Mouse (Mus musculus) T-helper 2 cell (primary cell): Measurements from ENCODE around the gene Gm43738.

Experiments
- in situ Hi-C: fragments of 300-600 bp; cut with MboI, MseI; formaldehyde crosslinking; loops from one replicate; pipeline ENCODE4 v1.15.1; 2025; ENCODE audit warnings: high pct_unique_total_duplicates

Gene Gm43738

GRCm38 (mm10) chr3:89102495-89103290 is 1.8 kb upstream of the Gm43738 start:
- in situ Hi-C loops: no loop called here

GRCm38 (mm10) chr3:89101812-89102494 is 1.1 kb upstream of the Gm43738 start, which contains the start of gene Fdps:
Fdps (minus strand) TSS chr3:89101959.
- in situ Hi-C loops: no loop called here

GRCm38 (mm10) chr3:89101459-89101811 is 536 bp upstream of the Gm43738 start:
- in situ Hi-C loops: no loop called here

DNA sequence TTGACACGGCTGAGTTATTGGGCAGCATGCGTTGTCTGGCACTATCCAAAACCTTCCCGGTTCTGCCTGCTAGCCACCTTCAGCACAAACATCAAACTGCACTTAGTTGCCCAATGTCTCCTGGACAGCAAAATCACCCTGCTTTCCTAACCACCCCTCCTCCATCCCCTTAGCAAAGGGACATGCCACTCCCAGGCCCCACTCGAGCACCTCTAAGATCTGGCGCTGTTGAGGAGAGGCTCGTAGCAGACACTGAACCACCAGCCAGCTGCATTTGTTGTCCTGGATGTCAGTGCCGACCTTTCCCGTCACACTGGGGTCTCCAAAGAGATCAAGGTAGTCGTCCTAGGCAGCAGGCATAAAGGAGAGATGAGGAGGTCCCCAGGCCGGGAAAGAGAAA is 6.9 kb downstream of the Gm43738 start:
- in situ Hi-C loops: loop anchor here (5.0 kb wide), 1 partner anchor 58 kb away; no protein-coding TSS in a partner anchor

GRCm38 (mm10) chr3:89093175-89093574 is 7.7 kb downstream of the Gm43738 start, which contains the start of gene Rusc1:
Rusc1 (minus strand) TSS chr3:89093311.
- in situ Hi-C loops: loop anchor here (5.0 kb wide), 1 partner anchor 59 kb away; no protein-coding TSS in a partner anchor

DNA sequence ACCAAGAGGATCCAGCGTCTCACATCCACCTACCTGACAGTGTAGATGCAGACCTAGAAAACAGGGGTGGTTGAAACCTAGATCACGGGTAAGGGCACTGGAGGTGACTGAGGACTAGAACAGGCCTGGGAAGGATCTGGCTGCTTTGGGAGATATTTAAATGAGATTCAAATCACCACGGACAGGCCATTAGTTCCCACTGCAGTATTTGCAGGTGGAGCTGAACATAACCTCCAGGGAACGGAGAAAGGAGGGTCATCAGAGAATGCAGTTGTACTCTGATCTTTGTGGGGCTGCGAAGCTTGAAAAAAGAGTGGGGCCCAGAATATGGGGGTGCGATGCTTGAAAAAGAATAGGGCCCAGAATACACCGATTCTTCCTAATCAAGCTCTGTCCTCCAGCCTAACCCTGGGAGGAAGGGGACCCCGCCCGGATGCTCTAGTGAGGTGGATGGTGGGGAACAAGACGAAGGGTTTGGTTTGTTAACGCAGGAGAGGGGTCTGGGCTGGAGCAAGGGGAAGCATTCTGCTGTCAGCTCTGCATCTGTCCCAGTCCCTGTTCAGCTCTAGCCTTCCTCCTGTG is 8.3 kb downstream of the Gm43738 start:
- in situ Hi-C loops: loop anchor here (5.0 kb wide), 1 partner anchor 60 kb away; no protein-coding TSS in a partner anchor

GRCm38 (mm10) chr3:89091811-89092508 is 8.9 kb downstream of the Gm43738 start:
- in situ Hi-C loops: loop anchor here (5.0 kb wide), 1 partner anchor 60 kb away; no protein-coding TSS in a partner anchor

DNA sequence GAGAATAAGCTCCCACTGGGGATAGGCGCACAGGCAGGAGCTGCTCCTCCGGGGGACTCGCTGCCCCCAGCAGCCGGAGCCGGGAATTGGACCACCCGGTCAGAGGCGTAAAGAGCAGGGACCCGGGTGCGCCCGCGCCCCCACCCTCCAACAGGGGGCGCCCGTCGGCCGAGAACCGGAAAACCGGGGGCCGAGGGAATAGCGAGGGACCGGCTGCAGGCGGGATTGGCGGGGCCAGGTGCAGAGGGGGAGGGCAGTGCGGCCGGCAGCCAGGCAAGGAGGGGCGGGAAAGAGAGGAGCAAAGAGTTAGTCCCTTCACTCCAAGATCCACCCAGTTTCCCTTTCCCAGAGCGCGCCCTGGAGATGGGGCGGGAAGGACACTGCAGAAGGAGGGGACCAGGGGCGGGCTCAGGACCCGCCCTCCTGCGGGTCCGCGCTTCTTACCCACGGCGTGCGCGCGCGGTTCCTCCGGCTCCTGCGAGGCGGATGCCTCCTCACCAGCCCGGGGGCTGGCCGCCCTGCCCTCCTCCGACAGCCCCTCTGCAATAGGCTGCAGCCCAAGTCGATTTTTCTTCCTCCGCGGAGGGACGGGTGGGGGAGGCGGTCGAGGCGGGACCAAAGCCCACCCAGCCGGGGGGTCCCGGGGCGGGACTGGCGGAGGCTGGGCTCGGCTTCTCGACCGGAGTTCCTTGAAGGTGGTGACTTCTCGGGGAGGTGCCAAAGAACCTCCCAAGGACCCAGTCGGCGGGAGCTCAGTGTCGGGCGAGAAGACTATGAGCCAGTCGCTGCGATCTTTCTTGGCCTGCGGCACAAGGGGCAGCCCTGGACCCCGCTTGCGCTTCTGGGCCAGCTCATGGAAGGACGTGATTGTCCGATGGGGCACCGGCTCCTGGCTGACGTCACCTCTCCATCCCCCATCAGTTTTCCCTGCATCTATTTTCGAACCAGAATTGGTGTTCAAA is 9.9 kb downstream of the Gm43738 start:
- in situ Hi-C loops: loop anchor here (5.0 kb wide), 1 partner anchor 61 kb away; no protein-coding TSS in a partner anchor

- in situ Hi-C loops: loop anchor here (5.0 to 10.0 kb wide), 2 partner anchors 62 to 1155 kb away; partner anchors contain the start of genes Creb3l4 and Slc39a1
Measured at GRCm38 (mm10) chr3:89089882-89090591, 10.9 kb downstream of the Gm43738 start.

- in situ Hi-C loops: loop anchor here (10.0 kb wide), 1 partner anchor 1156 kb away; the partner anchor contains the start of genes Creb3l4 and Slc39a1
Measured at GRCm38 (mm10) chr3:89088974-89089373, 11.9 kb downstream of the Gm43738 start.

GRCm38 (mm10) chr3:89087338-89088110 is 13.4 kb downstream of the Gm43738 start:
- in situ Hi-C loops: loop anchor here (10.0 kb wide), 1 partner anchor 1157 kb away; the partner anchor contains the start of genes Creb3l4 and Slc39a1

DNA sequence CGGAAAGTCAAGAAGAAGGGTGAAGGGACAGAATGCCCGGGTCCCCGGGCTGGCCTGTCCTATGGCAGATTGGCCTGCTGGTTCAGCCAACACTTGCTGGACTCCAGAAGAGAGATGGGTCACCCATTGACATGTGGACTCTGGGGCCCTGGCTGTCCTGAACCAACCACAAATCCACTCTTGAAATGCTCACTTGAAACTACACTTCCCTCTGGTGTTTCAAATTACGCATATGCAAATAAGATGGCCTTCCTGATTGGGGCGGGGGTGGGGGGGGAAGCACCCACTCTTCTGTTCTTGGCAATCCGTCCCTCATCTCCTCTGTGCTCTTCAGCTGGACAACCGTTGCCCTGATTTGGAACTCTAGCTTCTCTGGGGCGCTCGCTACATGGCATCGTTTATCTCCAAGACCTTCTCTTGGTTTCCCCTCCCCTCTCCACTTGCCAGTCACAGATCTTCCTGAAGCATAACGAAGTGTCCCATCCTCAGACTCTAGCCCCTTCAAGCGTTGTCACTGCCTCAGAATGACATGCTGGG is 16.2 kb downstream of the Gm43738 start:
- in situ Hi-C loops: loop anchor here (10.0 kb wide), 1 partner anchor 1160 kb away; the partner anchor contains the start of genes Creb3l4 and Slc39a1

DNA sequence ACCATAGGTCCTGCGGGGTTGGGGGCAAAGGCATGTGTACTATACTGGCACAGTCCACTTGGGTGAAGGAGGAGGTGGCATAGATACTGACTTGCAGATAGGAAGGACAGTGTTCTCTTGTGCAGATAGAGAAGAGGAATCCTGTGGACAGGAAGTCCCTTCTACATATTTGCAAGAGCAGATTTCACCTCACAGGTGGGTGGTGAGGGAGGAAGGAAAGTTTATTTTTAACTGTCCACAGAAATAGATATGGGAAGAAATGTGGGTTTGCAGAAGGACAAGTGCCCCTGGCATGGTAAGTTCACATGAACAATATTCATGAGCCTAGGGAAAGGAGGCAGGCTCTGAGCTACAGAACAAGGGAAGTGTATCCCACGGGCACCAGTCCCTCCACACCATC is 16.8 kb downstream of the Gm43738 start:
- in situ Hi-C loops: loop anchor here (10.0 kb wide), 1 partner anchor 1161 kb away; the partner anchor contains the start of genes Creb3l4 and Slc39a1

DNA sequence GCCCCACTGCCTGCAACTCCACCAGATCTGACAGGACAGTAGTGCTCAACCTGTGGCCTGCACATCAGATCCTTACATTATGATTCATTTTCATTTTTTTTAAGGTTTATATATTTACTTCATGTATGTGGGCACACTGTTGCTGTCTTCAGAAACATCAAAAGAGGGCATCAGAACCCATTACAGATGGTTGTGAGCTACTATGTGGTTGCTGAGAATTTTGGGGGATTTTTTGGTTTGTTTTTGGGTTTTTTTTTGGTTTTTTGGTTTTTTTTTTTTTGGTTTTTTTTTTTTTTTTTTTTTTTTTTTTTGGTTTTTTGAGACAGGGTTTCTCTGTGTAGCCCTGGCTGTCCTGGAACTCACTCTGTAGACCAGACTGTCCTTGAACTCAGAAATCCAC is 18.6 kb downstream of the Gm43738 start:
- in situ Hi-C loops: loop anchor here (10.0 kb wide), 1 partner anchor 1163 kb away; the partner anchor contains the start of genes Creb3l4 and Slc39a1

GRCm38 (mm10) chr3:89077383-89077782 is 23.5 kb downstream of the Gm43738 start:
- in situ Hi-C loops: no loop called here

GRCm38 (mm10) chr3:89067265-89067664 is 33.6 kb downstream of the Gm43738 start:
- in situ Hi-C loops: loop anchor here (25.0 kb wide), 2 partner anchors 705 to 970 kb away; partner anchors contain the start of genes Bglap3 and Paqr6

DNA sequence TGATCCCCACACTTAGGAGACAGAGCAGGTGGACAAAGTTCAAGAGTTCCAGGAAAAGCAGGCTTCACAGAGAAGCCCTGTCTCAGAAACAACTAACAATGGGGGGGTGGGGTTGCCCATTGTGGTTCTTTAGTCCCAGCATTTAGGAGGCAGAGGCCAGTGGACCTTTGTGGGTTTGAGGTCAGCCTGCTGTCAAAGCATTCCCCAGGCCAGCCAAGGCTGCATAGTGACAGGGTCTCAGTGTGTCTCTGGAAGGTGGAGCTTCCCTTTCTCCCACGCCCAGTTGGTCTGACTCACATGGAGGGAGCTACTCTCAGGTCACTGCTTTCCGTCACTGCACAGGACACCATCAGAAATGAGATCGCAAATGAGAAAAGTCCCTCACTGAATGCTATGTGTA is 39.2 kb downstream of the Gm43738 start:
- in situ Hi-C loops: loop anchor here (25.0 kb wide), 2 partner anchors 699 to 976 kb away; partner anchors contain the start of genes Bglap3 and Paqr6

DNA sequence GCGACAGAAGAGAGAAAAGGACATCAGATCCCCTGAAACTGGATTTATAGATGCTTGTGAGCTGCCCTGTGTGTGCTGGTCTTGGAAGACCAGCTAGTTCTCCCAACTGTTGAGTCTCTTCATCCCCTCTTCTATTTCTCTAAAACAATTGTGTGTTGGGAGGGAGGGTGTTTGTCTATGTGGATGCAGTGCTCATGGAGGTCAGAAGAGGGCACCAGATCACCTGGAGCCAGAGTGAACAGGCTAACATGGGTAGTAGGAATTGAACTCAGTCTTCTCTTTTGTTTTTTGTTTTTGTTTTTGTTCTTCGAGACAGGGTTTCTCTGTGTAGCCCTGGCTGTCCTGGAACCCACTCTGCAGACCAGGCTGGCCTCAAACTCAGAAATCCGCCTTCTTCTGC is 42.1 kb downstream of the Gm43738 start:
- in situ Hi-C loops: loop anchor here (25.0 kb wide), 2 partner anchors 696 to 979 kb away; partner anchors contain the start of genes Bglap3 and Paqr6
